Mouse (Mus musculus) mature B cell (primary cell): ENCODE results near the gene 4930415O20Rik.

Experiments
- in situ Hi-C: fragments of 300-500 bp; cut with MboI; formaldehyde crosslinking; loops from 2 replicates; pipeline ENCODE4 v1.14.3; 2019

Gene 4930415O20Rik

DNA sequence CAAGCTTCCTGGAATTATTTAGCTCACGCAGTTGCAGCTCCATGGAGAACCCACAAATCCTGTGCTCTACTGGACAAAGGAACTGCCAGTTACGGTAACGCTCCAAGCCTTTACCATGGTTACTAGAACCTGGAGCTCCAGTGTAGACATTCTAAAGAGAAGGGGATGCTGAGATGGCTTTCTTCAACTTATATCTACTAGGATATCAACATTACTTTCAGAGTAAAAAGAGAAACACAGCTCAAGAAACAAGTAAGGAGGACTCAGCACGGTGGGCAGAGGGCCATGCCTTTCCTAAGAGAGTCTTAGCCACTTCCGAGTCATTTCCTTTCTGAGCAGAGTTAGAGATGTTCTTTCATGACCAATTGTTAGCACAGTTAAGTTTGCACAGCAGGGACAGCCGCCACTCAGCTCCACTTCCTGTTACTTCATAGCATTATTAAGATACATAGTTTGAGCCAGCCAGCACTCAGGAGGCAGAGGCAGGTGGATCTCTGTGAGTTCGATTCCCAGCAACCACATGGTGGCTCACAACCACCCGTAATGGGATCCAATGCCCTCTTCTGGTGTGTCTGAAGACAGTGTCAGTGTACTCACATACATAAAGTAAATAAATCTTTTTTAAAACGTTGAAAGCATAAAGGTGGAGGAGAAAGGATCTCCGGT is at the start of gene 4930415O20Rik, which contains the start of gene Ccnt1:
Gene 4930415O20Rik (plus strand): TSS at position 132 of the 666 bp plus-strand sequence.
Gene Ccnt1 (minus strand): TSS at position 51 of the 666 bp plus-strand sequence.
- in situ Hi-C loops = no loop called here

DNA sequence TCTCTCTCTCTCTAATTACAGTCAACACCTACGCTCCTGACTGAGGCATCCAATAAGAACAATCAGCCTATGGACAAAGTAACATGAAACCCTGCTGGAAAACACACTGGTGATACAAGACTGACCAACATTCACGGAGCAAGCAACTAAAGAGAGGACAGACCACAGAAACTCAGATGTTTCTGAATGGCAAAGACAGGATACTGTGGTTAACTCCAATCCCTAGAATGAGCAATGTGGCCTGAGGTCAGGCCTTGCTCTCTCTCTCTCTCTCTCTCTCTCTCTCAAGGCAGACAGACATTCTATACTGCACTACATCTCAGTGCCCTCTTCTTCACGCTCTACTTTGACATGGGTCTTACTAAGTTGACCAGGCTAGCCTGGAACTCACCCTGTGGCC is 49.6 kb upstream of the 4930415O20Rik start:
- in situ Hi-C loops = no loop called here

DNA sequence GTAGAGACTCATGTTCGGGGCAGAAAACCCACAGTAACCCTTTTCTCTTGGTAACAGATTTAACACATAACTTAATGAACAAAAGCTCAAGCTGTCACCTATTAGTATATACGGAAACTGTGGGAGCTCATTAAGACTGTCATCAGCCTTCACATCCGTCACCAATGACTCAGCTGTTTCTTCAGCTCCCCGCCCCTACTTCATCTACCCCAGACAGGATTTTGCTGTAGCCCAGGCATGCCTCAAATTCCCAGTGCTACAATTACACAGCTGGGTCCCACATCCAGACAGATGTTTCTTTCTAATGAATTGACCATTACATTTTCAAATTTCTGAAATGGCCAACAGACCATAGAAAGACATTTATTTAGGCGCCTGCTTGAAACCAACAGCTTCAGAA is 44.7 kb upstream of the 4930415O20Rik start:
- in situ Hi-C loops = no loop called here

DNA sequence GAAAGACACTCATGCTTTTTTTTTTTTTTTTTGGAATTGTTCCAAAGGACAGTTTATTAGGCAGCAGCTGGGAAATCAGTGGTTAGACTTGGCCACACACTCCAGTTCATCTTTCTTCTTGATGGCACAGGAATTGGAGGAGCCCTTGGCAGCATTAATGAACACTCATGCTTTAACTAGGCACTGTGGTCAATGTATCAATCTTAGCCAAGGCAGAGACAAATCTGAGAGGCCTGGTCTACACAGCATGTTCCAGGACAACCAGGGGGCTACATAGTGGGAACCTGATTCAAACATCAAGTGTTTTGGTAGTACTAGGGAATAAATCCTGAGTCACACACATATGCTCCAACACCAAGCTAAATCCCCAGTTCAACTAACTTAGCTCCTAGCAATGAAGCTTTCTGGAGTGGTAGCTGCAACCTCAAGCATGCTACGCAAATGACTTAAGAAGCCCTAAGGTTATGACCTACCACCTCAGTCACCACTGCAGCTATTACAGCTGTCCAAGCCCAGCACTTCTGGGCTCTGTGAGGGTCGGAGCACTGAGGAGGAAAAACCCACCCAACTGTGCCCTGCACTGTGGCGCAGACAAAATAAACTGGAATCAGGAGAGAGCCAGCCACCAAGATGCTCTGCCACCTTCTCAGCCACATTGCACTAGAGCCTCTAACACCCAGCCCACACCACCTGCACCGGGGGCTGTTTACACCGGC is 43.6 kb upstream of the 4930415O20Rik start:
- in situ Hi-C loops = no loop called here

DNA sequence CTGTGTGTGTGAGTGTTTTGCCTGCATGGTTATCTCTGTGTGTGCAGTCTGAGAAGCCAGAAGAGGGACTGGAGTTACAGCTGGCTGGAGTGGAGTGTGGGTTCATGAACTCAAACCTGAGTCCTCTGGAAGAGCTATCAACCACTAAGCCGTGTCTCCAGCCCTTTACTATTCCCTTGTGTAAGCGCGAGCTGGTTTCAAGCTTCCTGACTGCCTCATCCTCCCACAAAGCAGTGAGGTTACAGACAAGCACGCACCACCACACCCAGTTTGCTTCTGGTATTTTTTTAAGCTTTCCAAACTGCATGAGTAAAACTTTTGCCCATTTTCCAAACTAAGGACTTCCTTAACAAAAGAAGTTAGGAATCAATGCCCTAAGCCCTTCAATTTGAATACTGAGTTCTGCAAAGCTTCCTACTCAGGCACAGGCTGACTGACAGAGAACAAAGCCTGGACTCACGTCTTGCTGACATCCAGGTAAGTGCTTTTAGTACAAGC is 42.7 kb upstream of the 4930415O20Rik start:
- in situ Hi-C loops = no loop called here

DNA sequence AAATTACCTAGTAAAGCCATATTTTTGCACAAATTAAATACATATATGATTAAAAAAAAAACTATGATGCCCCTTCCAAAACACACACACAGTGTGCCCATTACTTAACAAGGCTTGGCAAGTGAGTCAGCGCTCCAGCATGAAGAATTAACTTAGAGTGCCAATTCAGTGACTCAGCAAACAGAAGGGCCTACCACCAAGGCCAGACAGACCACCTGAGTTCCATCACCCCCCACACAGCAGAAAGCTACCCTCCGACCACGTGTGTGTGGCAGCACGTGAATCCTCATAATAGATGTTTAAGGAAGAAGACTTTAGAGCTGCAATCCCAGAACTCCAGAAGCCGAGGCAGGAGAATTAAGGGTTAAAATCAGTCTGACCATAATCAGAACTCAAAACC is 38.5 kb upstream of the 4930415O20Rik start:
- in situ Hi-C loops = no loop called here

DNA sequence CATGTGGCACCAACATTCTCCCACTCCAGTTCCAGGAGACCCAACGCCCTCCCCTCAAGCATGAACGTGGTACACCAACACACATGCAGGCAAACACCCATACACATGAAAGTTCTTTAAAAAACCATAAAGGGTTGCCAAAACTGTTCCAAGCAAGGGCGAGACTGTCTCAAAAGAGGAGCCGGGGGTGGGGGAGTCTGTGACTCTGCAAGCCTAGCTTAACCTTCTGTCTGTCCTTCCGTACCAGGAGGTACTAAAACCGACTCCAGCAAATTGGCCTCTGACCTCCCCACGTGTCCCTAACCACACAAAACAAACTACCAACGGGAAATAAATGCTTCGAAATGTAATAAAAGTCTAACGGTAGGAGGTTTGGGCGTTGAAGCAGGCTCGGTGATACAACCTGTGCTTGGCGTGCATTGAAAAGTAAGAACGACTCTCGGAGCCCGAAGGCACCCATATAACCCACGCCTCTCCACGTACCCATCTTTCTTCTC is 37.7 kb upstream of the 4930415O20Rik start:
- in situ Hi-C loops = no loop called here

DNA sequence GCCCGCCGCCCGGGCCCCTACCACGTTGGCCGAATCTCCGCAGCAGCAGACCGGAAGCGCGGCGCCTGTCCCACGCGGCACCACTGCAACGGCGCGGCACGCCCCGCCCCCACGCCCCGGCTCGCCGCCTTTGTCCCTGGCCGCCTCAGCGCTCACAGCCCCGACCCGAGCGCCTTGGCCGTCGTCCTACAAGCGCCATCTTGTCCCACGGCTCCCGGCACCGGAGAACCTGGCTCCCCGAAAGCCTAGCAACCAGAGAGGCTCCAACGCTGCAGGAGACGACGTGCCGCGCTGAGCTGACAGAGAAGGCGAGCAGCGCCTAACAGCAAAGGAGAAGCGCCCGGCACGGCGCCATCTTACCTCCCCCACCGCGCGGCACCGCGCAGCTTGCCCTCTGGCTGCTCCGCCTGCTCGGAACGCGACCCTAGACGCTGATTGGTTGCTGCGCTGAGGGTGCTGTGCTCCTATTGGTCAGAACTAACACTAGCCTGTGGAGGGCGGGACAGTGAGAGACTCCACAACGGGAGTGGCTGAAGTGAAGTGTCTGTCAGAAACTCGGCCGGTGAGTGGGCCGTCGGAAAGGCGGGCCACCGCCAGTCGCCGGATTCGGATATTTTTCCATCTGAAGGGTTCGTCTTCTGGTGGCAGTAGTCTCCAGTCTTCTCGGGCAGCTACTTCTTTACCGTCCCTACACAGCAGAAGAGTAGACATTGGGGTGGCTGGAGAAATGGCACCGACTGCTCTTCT is 36.8 kb upstream of the 4930415O20Rik start, which contains the start of gene Kansl2:
Gene Kansl2 (minus strand): TSS at position 384 of the 747 bp plus-strand sequence.
- in situ Hi-C loops = no loop called here

DNA sequence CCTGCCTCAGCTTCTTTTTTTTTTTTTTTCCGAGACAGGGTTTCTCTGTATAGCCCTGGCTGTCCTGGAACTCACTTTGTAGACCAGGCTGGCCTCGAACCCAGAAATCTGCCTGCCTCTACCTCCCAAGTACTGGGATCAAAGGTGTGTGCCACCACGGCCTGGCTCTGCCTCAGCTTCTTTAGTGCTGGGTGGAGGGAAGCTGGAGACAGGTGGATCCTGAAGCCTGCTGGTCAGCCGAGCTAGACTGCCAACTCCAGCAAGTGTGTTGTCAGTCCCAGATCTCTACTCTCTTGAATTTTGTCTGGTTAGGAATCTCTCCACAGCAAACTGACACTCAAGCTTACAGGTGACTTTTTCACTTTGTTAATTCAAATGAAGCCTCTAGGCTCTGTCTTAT is 34.9 kb upstream of the 4930415O20Rik start:
- in situ Hi-C loops = no loop called here

DNA sequence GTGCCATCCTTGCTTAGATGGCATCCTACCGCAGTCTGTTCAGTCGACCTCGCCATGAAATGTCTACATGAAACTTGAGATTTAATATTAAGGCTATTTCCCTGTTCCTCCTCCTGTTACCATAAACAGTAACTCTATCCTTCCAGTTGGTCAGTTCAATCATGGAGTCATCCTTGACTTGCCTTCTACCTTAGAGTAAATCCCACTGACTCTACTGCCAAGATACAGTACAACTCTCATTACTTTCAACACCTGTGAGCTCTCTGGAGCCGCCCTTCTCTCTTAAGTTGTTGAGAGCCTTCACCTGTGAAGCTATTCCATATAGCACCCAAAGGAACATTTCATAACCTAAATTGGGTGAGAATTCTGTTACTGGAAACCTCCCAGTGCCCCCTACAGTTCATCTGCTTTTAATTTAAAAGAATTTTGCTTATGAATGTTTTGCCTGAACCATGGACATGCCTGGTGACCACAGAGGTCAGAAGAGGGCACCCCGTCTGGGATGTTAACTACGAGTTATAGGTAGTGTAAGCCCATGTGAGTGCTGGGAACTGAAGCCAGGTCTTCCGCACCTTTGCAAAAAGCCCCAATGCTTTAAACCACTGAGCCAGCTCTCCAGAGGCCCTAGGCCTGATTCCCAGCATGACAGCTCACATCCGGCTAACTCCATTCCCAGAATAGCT is 33.8 kb upstream of the 4930415O20Rik start:
- in situ Hi-C loops = no loop called here

DNA sequence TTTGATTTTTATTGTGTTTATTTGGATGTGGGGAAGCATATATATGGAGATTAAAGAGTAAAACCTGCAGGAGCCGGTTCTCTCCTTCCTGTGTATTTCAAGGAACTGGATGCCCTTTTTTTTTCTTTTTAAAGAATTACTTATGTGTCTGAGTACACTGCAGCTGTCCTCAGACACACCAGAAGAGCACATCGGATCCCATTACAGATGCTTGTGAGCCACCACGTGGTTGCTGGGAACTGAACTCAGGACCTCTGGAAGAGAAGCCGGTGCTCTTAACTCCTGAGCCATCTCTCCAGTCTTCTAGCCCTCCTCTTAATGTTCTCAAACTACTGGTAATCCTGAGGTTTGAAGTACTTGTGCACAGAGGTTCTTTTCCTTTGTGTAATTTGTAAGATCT is 32.9 kb upstream of the 4930415O20Rik start:
- in situ Hi-C loops = no loop called here

DNA sequence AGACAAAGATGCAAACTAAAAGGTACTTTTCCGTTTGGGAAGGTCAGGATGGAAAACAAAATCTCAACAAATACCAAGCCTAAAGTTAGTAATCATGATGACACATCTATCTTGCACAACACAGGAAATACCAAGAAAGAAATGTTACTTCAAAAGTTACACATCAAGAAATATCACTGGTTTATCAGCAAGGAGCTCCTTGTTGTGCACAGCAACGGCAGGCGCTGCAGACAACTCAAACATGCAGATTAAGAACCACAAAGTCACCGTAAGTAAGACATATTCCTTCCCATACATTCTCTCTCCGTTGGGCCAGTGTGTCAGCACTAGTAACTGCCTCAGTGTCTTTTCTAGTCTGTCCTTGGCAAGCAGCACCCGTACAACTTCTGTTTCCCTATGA is 29.7 kb upstream of the 4930415O20Rik start:
- in situ Hi-C loops = no loop called here

DNA sequence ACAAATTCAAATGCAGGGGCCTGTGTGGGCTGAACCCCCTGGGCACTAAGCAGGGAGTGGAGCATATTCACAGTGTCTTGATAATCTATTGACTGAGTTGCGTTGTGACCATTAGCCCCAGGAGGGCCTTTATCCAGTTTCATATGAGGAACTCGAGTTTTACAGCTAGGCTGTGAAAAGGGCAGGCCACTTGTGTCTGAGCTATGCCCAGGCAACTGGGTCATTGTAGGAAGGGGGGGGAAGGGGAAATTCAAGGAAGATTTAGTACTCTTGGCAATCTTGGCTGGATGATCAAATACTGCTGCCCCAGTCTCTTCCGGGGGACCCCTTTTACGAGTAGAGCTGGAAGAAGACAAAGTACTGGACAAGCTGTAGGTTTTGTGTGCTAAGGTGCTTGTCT is 27.5 kb upstream of the 4930415O20Rik start:
- in situ Hi-C loops = no loop called here

DNA sequence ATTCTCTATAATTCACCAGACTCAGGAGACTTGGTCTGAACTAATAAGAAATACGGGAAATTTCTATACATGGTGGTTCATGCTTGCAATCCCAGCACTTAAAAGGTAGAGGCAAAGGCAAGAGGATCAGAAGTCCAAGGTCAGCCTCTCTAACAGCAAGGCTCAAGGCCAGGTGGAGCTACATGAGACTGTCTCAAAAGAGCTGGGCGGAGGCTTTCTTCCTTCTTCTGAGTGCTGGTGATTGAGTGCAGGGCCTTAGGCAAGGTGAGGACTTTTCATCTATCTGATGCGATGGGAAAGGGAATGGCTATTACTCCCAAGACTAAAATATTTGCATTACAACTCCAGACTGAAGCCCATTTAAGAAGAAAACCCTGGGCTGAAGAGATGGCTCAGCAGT is 25.7 kb upstream of the 4930415O20Rik start:
- in situ Hi-C loops = no loop called here

DNA sequence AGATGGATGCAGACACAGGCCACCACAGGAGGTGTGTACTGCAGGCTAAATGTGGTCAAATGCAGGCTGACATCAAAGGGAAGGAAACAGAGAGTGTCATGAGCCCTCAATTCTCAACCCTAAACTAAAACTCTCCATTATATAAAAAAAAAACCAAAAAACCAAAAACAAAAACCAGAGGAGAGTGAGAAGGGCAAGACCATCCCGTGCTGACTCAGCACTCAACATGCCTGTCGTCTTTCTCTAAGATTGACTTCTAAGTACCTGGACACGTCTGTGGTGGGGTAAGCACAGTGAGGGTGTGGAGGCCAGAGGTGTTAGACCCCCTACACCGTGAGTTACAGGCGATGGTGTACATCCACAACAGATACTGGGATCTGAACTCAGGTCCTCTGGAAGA is 24.0 kb upstream of the 4930415O20Rik start:
- in situ Hi-C loops = no loop called here

DNA sequence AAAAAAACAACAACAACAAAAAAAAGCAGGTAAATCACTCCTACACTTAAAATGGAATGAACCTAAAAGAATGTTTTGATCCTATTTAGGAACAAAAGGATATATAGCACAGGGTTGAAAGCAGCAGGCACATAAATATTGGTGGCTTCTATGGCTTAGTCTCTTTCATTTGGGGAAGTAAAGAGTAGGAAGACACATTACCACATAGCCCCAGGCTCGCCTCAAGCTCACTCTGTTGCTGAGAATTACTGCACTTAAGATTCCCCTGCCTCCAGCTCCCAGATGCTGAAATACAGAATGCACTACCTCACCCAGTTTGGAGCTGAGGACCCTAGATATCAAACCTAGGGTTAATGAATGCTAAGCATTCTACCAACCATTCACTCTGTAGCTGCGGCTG is 18.0 kb upstream of the 4930415O20Rik start:
- in situ Hi-C loops = no loop called here

DNA sequence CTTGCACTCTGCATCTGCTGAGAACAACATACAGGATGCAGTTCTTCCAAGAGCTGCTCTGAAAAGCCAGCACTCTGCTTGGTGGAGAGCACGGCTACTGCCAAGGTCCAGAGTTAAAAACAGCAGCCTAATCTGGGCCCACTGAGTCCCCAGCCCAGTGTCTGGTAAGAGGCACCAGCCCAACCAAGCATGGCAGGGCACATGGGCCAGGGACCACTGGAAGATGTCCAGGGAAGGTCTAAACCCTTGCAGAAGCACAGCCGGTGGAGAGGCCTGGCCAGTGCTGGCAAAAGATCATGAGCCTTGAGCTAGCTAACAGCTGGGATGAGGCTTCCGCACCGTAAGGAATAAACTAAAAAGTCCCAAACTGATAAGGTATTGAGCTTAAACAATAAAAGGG is 14.9 kb upstream of the 4930415O20Rik start:
- in situ Hi-C loops = no loop called here

DNA sequence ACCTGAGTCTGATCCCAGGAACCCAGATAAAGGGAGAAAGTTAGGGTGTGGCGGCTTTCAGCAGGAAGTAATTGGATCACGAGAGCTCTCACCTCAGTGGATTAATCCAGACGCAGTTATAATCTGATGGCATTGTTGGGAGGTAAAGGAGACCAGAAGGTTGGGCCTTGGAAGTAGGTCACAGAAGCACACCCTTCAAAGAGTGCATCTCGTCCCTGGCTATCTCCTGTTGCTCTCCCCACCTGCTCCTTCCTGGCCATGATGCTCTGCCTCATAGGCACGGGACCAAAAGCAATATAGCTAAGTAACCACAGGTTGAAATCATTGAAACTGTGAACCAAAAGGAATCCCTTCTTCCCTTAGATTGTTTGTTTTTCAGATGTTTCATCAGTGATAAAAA is 13.6 kb upstream of the 4930415O20Rik start:
- in situ Hi-C loops = no loop called here

DNA sequence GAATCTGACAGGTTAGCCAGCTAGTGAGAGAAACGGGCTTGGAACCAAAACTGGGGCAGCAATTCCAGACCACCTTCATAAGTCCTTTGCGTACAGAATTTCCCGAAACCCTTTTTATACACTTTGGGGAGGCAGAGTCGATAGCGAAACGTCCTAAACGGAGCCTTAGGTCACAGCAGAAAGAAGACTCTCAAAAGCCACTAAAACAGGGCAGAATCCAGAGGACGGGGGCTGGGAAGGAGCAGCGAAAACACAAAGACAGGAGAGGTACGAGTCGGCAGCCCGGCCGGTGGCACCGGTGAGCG is 3.9 kb upstream of the 4930415O20Rik start:
- in situ Hi-C loops = no loop called here

DNA sequence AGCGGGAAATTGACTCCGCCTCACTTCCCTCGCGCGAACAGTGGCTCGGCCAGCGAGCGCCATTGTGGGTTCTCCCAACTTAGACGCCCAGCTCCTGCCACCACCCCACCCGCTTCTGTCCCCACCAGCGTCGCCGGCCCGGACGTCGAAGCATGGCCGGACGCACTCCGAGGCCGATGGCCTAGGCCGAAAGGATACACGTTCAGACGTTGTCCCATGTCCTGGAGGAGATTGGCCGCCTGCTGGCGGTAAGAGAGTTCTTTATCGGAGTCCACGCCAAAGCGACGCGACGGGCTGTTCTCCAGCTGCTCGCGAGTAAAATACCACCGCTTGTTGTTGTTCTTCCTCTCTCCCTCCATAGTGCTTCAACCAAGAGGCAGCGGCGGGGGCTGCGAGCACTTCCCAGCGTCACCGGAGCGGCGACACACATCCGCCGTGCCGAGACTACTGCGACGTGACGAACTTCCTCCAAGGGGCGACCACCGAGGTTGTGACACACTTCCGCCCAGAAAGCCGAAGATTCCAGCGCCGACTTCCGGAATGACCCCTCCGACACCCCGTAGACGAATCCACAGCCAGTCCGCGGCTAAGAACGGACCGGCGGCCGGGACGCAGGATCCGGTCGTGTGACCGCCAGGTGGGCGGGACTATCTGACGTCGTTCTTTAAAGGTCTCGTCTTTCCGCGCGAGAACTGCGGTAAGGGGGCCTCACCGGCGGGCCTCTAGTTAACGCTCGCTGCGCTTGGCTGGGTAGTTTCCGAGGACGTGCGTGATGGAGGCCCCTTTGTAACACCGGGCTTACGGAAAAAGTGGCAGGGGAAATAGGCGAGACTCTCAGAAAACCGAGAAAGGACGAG is 3.3 kb upstream of the 4930415O20Rik start:
- in situ Hi-C loops = no loop called here
